Mouse (Mus musculus) CH12.LX (cell line): Measurements from ENCODE around the gene Habp4. TPM values are rescaled to one million over a fixed set of nuclear protein-coding genes. Genes with fewer than 3 reads are reported as not detected.

Experiments
- DNase-seq: peaks from one replicate; pipeline ENCODE4 v3.0.0-alpha.2; 2013; ENCODE audit errors: extremely low read depth
- H3K27ac ChIP-seq: 2 replicates; pipeline ENCODE4 v1.5.1; 2012; ENCODE audit warnings: low read depth, mild to moderate bottlenecking, control low read depth, moderate library complexity; ENCODE audit not compliant: insufficient read depth
- H3K27me3 ChIP-seq: replicated peaks from 2 replicates; pipeline ENCODE3; 2012; ENCODE audit warnings: inconsistent platforms
- H3K36me3 ChIP-seq, 2 experiments: replicated peaks in 1 of 2; 2 replicates each; pipeline versions ENCODE3 to v1.6.1; 2012; ENCODE audit warnings: inconsistent platforms in 1 of 2, low read length in 1 of 2, mild to moderate bottlenecking in 1 of 2, mixed read lengths in 1 of 2, moderate library complexity in 1 of 2; ENCODE audit not compliant: control insufficient read depth in 1 of 2, insufficient read depth in 1 of 2
- H3K4me1 ChIP-seq, 2 experiments: 2 replicates each; pipeline ENCODE4 v1.6.1; 2012; ENCODE audit warnings: inconsistent platforms in 1 of 2, moderate library complexity in 1 of 2; ENCODE audit not compliant: insufficient read depth in 2 of 2, control insufficient read depth in 1 of 2
- H3K4me2 ChIP-seq: 2 replicates; pipeline ENCODE4 v1.6.1; 2012; ENCODE audit warnings: low read depth, mild to moderate bottlenecking, control low read depth; ENCODE audit not compliant: poor library complexity, insufficient read depth, severe bottlenecking
- H3K4me3 ChIP-seq, 3 experiments: fragments of 150-350 bp in 1 of 3; sonication (generic) in 1 of 3; replicated peaks in 1 of 3; 2 replicates each; pipeline versions ENCODE3 to v1.5.1; 2011 to 2012; ENCODE audit warnings: low read depth in 2 of 3, low read length in 2 of 3, mild to moderate bottlenecking in 2 of 3, moderate library complexity in 2 of 3, control low read depth in 1 of 3, improper control_type of control experiment in 1 of 3, inconsistent platforms in 1 of 3, mixed read lengths in 1 of 3; ENCODE audit not compliant: poor library complexity in 1 of 3
- H3K79me2 ChIP-seq: replicated peaks from 2 replicates; pipeline ENCODE4 v1.6.1; 2012; ENCODE audit warnings: mild to moderate bottlenecking, moderate library complexity; ENCODE audit not compliant: control insufficient read depth, poor library complexity, insufficient read depth, severe bottlenecking; ENCODE audit errors: extremely low read depth
- H3K9ac ChIP-seq: 2 replicates; pipeline ENCODE4 v1.6.1; 2012; ENCODE audit warnings: low read depth, mild to moderate bottlenecking, control low read depth, moderate library complexity; ENCODE audit not compliant: insufficient read depth
- H3K9me3 ChIP-seq: replicated peaks from 2 replicates; pipeline ENCODE3; 2012; ENCODE audit warnings: low read length, inconsistent platforms, mixed read lengths
- BHLHE40 ChIP-seq: IDR thresholded peaks from 2 replicates; pipeline ENCODE4 v1.6.1; 2011; ENCODE audit warnings: mild to moderate bottlenecking, low read depth, low read length, improper control_type of control experiment
- CHD1 ChIP-seq: IDR thresholded peaks from 2 replicates; pipeline ENCODE4 v1.6.1; 2012; ENCODE audit warnings: low read depth, low read length, improper control_type of control experiment, inconsistent platforms
- CHD2 ChIP-seq: IDR thresholded peaks from 2 replicates; pipeline ENCODE4 v1.6.1; 2011; ENCODE audit warnings: low read length, improper control_type of control experiment
- CTCF ChIP-seq, 2 experiments: IDR thresholded peaks in 1 of 2; conservative IDR thresholded peaks in 1 of 2; 2 replicates each; pipeline ENCODE4 v1.5.1; 2011 to 2012; ENCODE audit warnings: low read depth in 2 of 2, low read length in 2 of 2, improper control_type of control experiment in 1 of 2, inconsistent platforms in 1 of 2, mild to moderate bottlenecking in 1 of 2, moderate library complexity in 1 of 2
- ELF1 ChIP-seq: IDR thresholded peaks from 2 replicates; pipeline ENCODE4 v1.6.1; 2014; ENCODE audit warnings: low read depth, mild to moderate bottlenecking, inconsistent platforms, low read length, improper control_type of control experiment
- ETS1 ChIP-seq: conservative IDR thresholded peaks from 2 replicates; pipeline ENCODE4 v1.6.1; 2012; ENCODE audit warnings: low read depth, mild to moderate bottlenecking, inconsistent platforms, low read length, improper control_type of control experiment, moderate library complexity
- GABPA ChIP-seq: IDR thresholded peaks from 2 replicates; pipeline ENCODE4 v1.6.1; 2012; ENCODE audit warnings: low read depth, low read length, improper control_type of control experiment, inconsistent platforms; ENCODE audit not compliant: insufficient replicate concordance
- HCFC1 ChIP-seq: IDR thresholded peaks from 2 replicates; pipeline ENCODE4 v1.6.1; 2012; ENCODE audit warnings: low read depth, mild to moderate bottlenecking, inconsistent platforms, low read length, improper control_type of control experiment
- JUND ChIP-seq: conservative IDR thresholded peaks from 2 replicates; pipeline ENCODE4 v1.6.1; 2011; ENCODE audit warnings: low read depth, low read length, improper control_type of control experiment
- KAT2A ChIP-seq: IDR thresholded peaks from 2 replicates; pipeline ENCODE4 v1.6.1; 2012; ENCODE audit warnings: low read length, improper control_type of control experiment, inconsistent platforms; ENCODE audit not compliant: insufficient replicate concordance
- MEF2A ChIP-seq: IDR thresholded peaks from 2 replicates; pipeline ENCODE4 v1.6.1; 2014; ENCODE audit warnings: low read depth, mild to moderate bottlenecking, inconsistent platforms, low read length, improper control_type of control experiment, borderline replicate concordance
- MYC ChIP-seq: IDR thresholded peaks from 2 replicates; pipeline ENCODE4 v1.6.1; 2011; ENCODE audit warnings: low read depth, mild to moderate bottlenecking, improper control_type of control experiment, low read length
- NELFE ChIP-seq: IDR thresholded peaks from 2 replicates; pipeline ENCODE4 v1.6.1; 2011; ENCODE audit warnings: low read depth, low read length, improper control_type of control experiment
- PAX5 ChIP-seq: IDR thresholded peaks from 2 replicates; pipeline ENCODE4 v1.6.1; 2012; ENCODE audit warnings: low read length, inconsistent platforms, mixed read lengths
- POLR2AphosphoS2 ChIP-seq: IDR thresholded peaks from 2 replicates; pipeline ENCODE4 v1.6.1; 2011; ENCODE audit warnings: low read depth, low read length, improper control_type of control experiment
- SIN3A ChIP-seq: IDR thresholded peaks from 2 replicates; pipeline ENCODE4 v1.6.1; 2012; ENCODE audit warnings: low read length, improper control_type of control experiment, inconsistent platforms
- TCF12 ChIP-seq: IDR thresholded peaks from 2 replicates; pipeline ENCODE4 v1.6.1; 2014; ENCODE audit warnings: low read depth, mild to moderate bottlenecking, inconsistent platforms, low read length, improper control_type of control experiment
- USF1 ChIP-seq: IDR thresholded peaks from 2 replicates; pipeline ENCODE4 v1.6.1; 2014; ENCODE audit warnings: low read depth, mild to moderate bottlenecking, inconsistent platforms, low read length, improper control_type of control experiment
- USF2 ChIP-seq: conservative IDR thresholded peaks from 2 replicates; pipeline ENCODE4 v1.6.1; 2011; ENCODE audit warnings: low read depth, low read length, improper control_type of control experiment
- ZC3H11A ChIP-seq: IDR thresholded peaks from 2 replicates; pipeline ENCODE4 v1.6.1; 2012; ENCODE audit warnings: low read depth, mild to moderate bottlenecking, inconsistent platforms, low read length, improper control_type of control experiment
- ZKSCAN1 ChIP-seq: IDR thresholded peaks from 2 replicates; pipeline ENCODE4 v1.6.1; 2012; ENCODE audit warnings: low read depth, inconsistent platforms, low read length, improper control_type of control experiment, borderline replicate concordance
- ZMIZ1 ChIP-seq: IDR thresholded peaks from 2 replicates; pipeline ENCODE4 v1.6.1; 2012; ENCODE audit warnings: low read depth, mild to moderate bottlenecking, inconsistent platforms, low read length, improper control_type of control experiment
- ZNF384 ChIP-seq: IDR thresholded peaks from 2 replicates; pipeline ENCODE4 v1.6.1; 2012; ENCODE audit warnings: low read depth, low read length, improper control_type of control experiment, inconsistent platforms
- dilution Hi-C: fragments of 300-500 bp; cut with MboI; formaldehyde crosslinking; loops from 2 replicates; pipeline ENCODE4 v1.14.3; 2020; ENCODE audit warnings: low sequenced_read_pairs; ENCODE audit not compliant: extremely low pct_unique_long_range_greater_than_20kb, extremely low pct_ligation_motif_present
- in situ Hi-C: fragments of 300-500 bp; cut with MboI; formaldehyde crosslinking; loops from 3 replicates; pipeline ENCODE4 v1.14.3; 2019; ENCODE audit warnings: low sequenced_read_pairs, low pct_ligation_motif_present, low pct_unique_long_range_greater_than_20kb, mixed read lengths
- polyA plus RNA-seq: library from polyadenylated mRNA; unstranded; fragments of >175 nt; gene quantifications from 2 replicates; pipeline ENCODE4 v1.2.1, GENCODE M21; 2012; ENCODE audit warnings: low read depth; ENCODE audit not compliant: insufficient read length
- total RNA-seq, 2 experiments: library from RNA; depleted of rRNA; stranded (reverse); fragments of 300-350 nt in 1 of 2; fragments of >200 nt in 1 of 2; gene quantifications; 2 replicates each; pipeline ENCODE4 v1.2.3; 2012 to 2014

The Habp4 gene
- total and polyA plus RNA-seq, 3 experiments: 3.3 to 3.5 (median 3.3) TPM

- no peaks in the 10 kb centered on the region for H3K9me3 ChIP-seq
- dilution Hi-C loops: no loop called here
- in situ Hi-C loops: loop anchor here (10.0 kb wide), 1 partner anchor 130 kb away; the partner anchor contains the start of gene Aaed1
Observed at GRCm38 (mm10) chr13:64184361-64184760, 22.7 kb downstream of the Habp4 start.

GRCm38 (mm10) chr13:64185176-64185575 lies 23.6 kb downstream of the Habp4 start:
- no peak overlapping the region for H3K27ac ChIP-seq
- H3K79me2 ChIP-seq: no peaks in the 10 kb centered on the region
- TF ChIP-seq ZMIZ1 (no peak), ZKSCAN1 (no peak), MYC (no peak), ZNF384 (no peak), KAT2A (no peak), ZC3H11A (no peak), GABPA (no peak), SIN3A (no peak), CHD2 (no peak), JUND (no peak), ELF1 (no peak), HCFC1 (no peak)
- no peaks in the 10 kb centered on the region for H3K9me3 ChIP-seq
- H3K36me3 ChIP-seq: no peaks in the 10 kb centered on the region
- H3K9ac ChIP-seq: no peak overlapping the region
- DNase-seq: no peak
- H3K4me2 ChIP-seq: no peak overlapping the region
- H3K4me1 ChIP-seq: peaks cover 7 to 29% of the 10 kb centered on the region in 2 experiments; a peak in 2 of 4 replicates
- H3K27me3 ChIP-seq: peaks cover 1% of the 10 kb centered on the region
- in situ Hi-C loops (loop anchor here (10.0 kb wide), 1 partner anchor 130 kb away; the partner anchor contains the start of gene Aaed1), dilution Hi-C loops (no loop called here)
- H3K4me3 ChIP-seq: no peak overlapping the region

More at GRCm38 (mm10) chr13:64184361-64184760, 22.7 kb downstream of the Habp4 start:
- Histone ChIP-seq H3K36me3 (no peaks in the 10 kb centered on the region), H3K4me3 (no peak overlapping the region), H3K4me2 (no peak overlapping the region), H3K27me3 (peaks cover 1% of the 10 kb centered on the region), H3K9ac (no peak overlapping the region), H3K4me1 (peaks cover 7 to 29% of the 10 kb centered on the region in 2 experiments; a peak in 2 of 4 replicates), H3K79me2 (no peaks in the 10 kb centered on the region), H3K27ac (no peak overlapping the region)
- no peak for TF ChIP-seq TCF12
- TF ChIP-seq USF2: no peak
- no peak for TF ChIP-seq USF1
- TF ChIP-seq MYC: no peak
- no peak for TF ChIP-seq ETS1
- no peak for TF ChIP-seq BHLHE40
- no peak for TF ChIP-seq CTCF (conservative IDR thresholded peaks at IDR 0.05 in 1 of 2, IDR thresholded peaks at IDR 0.05 in 1 of 2; ENCODE audit: low read depth in 2 of 2, low read length in 2 of 2)
- TF ChIP-seq PAX5: no peak
- TF ChIP-seq CHD1: no peak
- no peak for TF ChIP-seq NELFE
- no peak for TF ChIP-seq POLR2AphosphoS2
- TF ChIP-seq MEF2A: no peak
- DNase-seq: no peak
